Mouse (Mus musculus): ENCODE results near the gene Cds2.

GRCm38 (mm10) chr2:132305988-132306387 is 43.0 kb downstream of the Cds2 start:
- TF ChIP-seq FLI1 (IDR thresholded peaks at IDR 0.05; ENCODE audit: low read length) (no peak), GATA1 (IDR thresholded peaks at IDR 0.05; ENCODE audit: borderline replicate concordance, low read length) (no peak)
